Mouse (Mus musculus): ENCODE results near the gene Homer3. TPM values are rescaled to one million over a fixed set of nuclear protein-coding genes. Genes with fewer than 3 reads are reported as not detected.

Gene Homer3
- polyA plus RNA-seq (2021; fragmentation: Nextera tagmentation) = 2.0 and 6.7 TPM in 2 replicates
- long read RNA-seq, experiment 1, transcript Homer3-203 (10 exons, 2,445 nt) = major isoform, 10 of 24 reads
- long read RNA-seq, experiment 1, partial matches to known transcripts = 5 of 24 reads
- long read RNA-seq, experiment 1, other reads (novel, unspliced or antisense) = 8 of 24 reads
- long read RNA-seq, experiment 2, partial matches to known transcripts = 1 of 3 reads
- long read RNA-seq, experiment 2, other reads (novel, unspliced or antisense) = 2 of 3 reads

DNA sequence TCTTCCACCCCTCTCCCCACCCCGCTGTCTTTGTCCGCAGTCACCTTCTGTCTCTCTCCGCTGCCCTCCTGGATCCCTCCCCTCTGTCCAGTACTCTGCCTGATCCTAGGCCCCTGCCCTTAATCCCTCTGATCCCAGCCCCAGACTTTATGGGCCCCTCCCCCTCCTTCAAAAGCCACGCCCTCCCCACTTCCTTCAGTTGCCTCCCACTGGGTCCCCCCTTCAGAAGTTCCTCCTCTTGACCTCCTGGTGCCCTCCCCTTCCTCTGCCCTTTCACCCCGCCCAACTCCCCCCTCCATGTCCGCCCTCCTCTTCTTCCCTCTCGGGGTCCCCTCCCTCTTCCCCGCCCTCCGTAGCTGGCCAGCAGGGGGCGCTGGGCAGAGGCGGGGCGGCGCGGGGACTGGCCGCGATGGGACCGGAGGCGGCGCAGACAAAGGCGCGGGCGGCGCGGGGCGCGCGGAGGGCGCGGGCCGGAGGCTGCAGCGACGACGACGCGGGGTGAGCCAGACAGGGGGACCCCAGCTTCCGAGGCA lies at the start of gene Homer3:
TSS of gene Homer3 (plus strand) at position 225 of the 533 bp plus-strand sequence.

GRCm38 (mm10) chr8:70234080-70234780 lies 48.4 kb upstream of the Homer3 start, which contains the start of the genes Sugp2 and Armc6:
Sugp2 (plus strand) TSS chr8:70234226.
Armc6 (minus strand) TSS chr8:70234466.

DNA sequence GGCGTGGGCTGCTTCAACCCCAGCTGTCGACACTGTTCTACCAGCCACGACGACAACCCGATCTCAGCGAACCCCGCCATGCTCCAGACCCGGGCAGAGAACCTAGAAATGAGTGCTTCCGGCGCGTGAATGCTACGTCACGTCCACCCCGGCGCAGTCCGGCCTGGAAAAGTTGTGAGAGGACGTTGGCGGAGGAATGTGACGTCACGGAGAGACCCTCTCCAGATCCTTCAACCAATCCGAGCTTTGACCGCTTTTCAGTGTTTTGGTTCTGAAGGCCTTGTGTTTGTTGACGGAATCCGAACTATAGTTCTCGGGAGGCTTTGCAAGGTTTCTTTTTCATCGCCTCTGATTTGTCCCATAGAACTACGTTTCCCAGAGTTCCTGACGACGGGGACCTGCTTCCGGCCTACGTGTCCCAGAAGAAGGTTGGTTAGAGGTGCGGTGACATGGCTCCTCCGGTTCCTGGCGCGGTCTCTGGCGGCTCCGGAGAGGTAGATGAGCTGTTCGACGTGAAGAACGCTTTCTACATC lies 19.8 kb downstream of the Homer3 start, which contains the start of the genes Ddx49 and Cope:
TSS of gene Ddx49 (minus strand) at position 132 of the 533 bp plus-strand sequence.
TSS of gene Cope (plus strand) at position 161 of the 533 bp plus-strand sequence.

GRCm38 (mm10) chr8:70315624-70316510 lies 33.2 kb downstream of the Homer3 start, which contains the start of gene Cers1:
Cers1 (plus strand) TSS chr8:70315775.

GRCm38 (mm10) chr8:70329124-70329834 lies 46.7 kb downstream of the Homer3 start, which contains the start of gene Gdf1:
Gdf1 (plus strand) TSS chr8:70329817.

Other genes starting within 250 kb of the Homer3 start
- gene Mau2, start 240.1 kb upstream of the Homer3 start, polyA plus RNA-seq (2021; fragmentation: Nextera tagmentation) = 24.8 and 37.2 TPM in 2 replicates
- 27.5 and 30.4 TPM in 2 replicates for gene Sugp1, start 240.0 kb upstream of the Homer3 start, polyA plus RNA-seq (2021; fragmentation: Nextera tagmentation)
- 0.18 TPM in 2 replicates for gene Tm6sf2, start 209.9 kb upstream of the Homer3 start, polyA plus RNA-seq (2021; fragmentation: Nextera tagmentation)
- gene Hapln4, start 199.4 kb upstream of the Homer3 start, polyA plus RNA-seq (2021; fragmentation: Nextera tagmentation) = 54.9 and 60.9 TPM in 2 replicates
- 109 and 132 TPM in 2 replicates for gene Ncan, start 162.0 kb upstream of the Homer3 start, polyA plus RNA-seq (2021; fragmentation: Nextera tagmentation)
- gene Nr2c2ap, start 151.5 kb upstream of the Homer3 start, polyA plus RNA-seq (2021; fragmentation: Nextera tagmentation) = 34.7 and 36.6 TPM in 2 replicates
- gene Rfxank, start 143.7 kb upstream of the Homer3 start, polyA plus RNA-seq (2021; fragmentation: Nextera tagmentation) = 12.7 and 15.3 TPM in 2 replicates
- 121 and 136 TPM in 2 replicates for gene Borcs8, start 143.3 kb upstream of the Homer3 start, polyA plus RNA-seq (2021; fragmentation: Nextera tagmentation)
- gene Mef2b, start 143.1 kb upstream of the Homer3 start, polyA plus RNA-seq (2021; fragmentation: Nextera tagmentation) = 0.36 and 0.38 TPM in 2 replicates
- 22.7 and 26.0 TPM in 2 replicates for gene Tmem161a, start 110.5 kb upstream of the Homer3 start, polyA plus RNA-seq (2021; fragmentation: Nextera tagmentation)
- gene Slc25a42, start 70.5 kb upstream of the Homer3 start, polyA plus RNA-seq (2021; fragmentation: Nextera tagmentation) = 9.4 and 11.1 TPM in 2 replicates
- gene Sugp2, start 48.6 kb upstream of the Homer3 start, polyA plus RNA-seq (2021; fragmentation: Nextera tagmentation) = 29.7 and 30.6 TPM in 2 replicates
- gene Armc6, start 48.4 kb upstream of the Homer3 start, polyA plus RNA-seq (2021; fragmentation: Nextera tagmentation) = 36.5 and 40.3 TPM in 2 replicates
- gene Ddx49, start 19.7 kb downstream of the Homer3 start, polyA plus RNA-seq (2021; fragmentation: Nextera tagmentation) = 21.0 and 26.7 TPM in 2 replicates
- gene Cope, start 19.7 kb downstream of the Homer3 start, polyA plus RNA-seq (2021; fragmentation: Nextera tagmentation) = 306 and 417 TPM in 2 replicates
- gene Cers1, start 32.9 kb downstream of the Homer3 start, polyA plus RNA-seq (2021; fragmentation: Nextera tagmentation) = 86.2 and 92.0 TPM in 2 replicates
- 8.7 and 22.3 TPM in 2 replicates for gene Gdf1, start 47.0 kb downstream of the Homer3 start, polyA plus RNA-seq (2021; fragmentation: Nextera tagmentation)
- 4.3 and 7.7 TPM in 2 replicates for gene Upf1, start 70.5 kb downstream of the Homer3 start, polyA plus RNA-seq (2021; fragmentation: Nextera tagmentation)
- gene Comp, start 90.7 kb downstream of the Homer3 start, polyA plus RNA-seq (2021; fragmentation: Nextera tagmentation) = 0.23 and 0.41 TPM in 2 replicates
- gene Crtc1, start 156.8 kb downstream of the Homer3 start, polyA plus RNA-seq (2021; fragmentation: Nextera tagmentation) = 53.2 and 75.6 TPM in 2 replicates
- 30.8 and 37.7 TPM in 2 replicates for gene Klhl26, start 194.1 kb downstream of the Homer3 start, polyA plus RNA-seq (2021; fragmentation: Nextera tagmentation)
- gene Tmem59l, start 204.5 kb downstream of the Homer3 start, polyA plus RNA-seq (2021; fragmentation: Nextera tagmentation) = 550 and 567 TPM in 2 replicates
- gene Crlf1, start 210.3 kb downstream of the Homer3 start, polyA plus RNA-seq (2021; fragmentation: Nextera tagmentation) = 0.81 and 2.0 TPM in 2 replicates
- gene Rex1bd, start 223.9 kb downstream of the Homer3 start, polyA plus RNA-seq (2021; fragmentation: Nextera tagmentation) = 347 and 396 TPM in 2 replicates
- gene Uba52, start 228.0 kb downstream of the Homer3 start, polyA plus RNA-seq (2021; fragmentation: Nextera tagmentation) = 3,921 and 4,944 TPM in 2 replicates
- 287 and 603 TPM in 2 replicates for gene Fkbp8, start 244.9 kb downstream of the Homer3 start, polyA plus RNA-seq (2021; fragmentation: Nextera tagmentation)
- gene Kxd1, start 245.1 kb downstream of the Homer3 start, polyA plus RNA-seq (2021; fragmentation: Nextera tagmentation) = 73.8 and 77.6 TPM in 2 replicates